Mouse (Mus musculus) lung, adult 2 months (tissue): Measurements from ENCODE around the gene Mettl21e. TPM values are rescaled to one million over a fixed set of nuclear protein-coding genes. Genes with fewer than 3 reads are reported as not detected.
A peak's percentile ranks its signal among the peaks of the same experiment; 100 is the strongest.
"Not testable (repeated sequence)": the region's sequence is repeated elsewhere in the genome, so short reads cannot be mapped to it uniquely, and the experiment has no call there.

ENCODE experiments used
- DNase-seq: peaks from one replicate; pipeline ENCODE4 v3.0.0; 2022
- H3K4me1 ChIP-seq: fragments of 200-500 bp; 2 replicates; pipeline ENCODE4 v1.6.1; 2011; ENCODE audit warnings: low read length; ENCODE audit not compliant: control insufficient read depth, insufficient read depth
- H3K4me3 ChIP-seq: fragments of 200-500 bp; replicated peaks from 2 replicates; pipeline ENCODE3; 2011; ENCODE audit warnings: low read depth, mild to moderate bottlenecking, control low read depth, low read length; ENCODE audit errors: extremely low read depth
- CTCF ChIP-seq: fragments of 200-500 bp; IDR thresholded peaks from 2 replicates; pipeline ENCODE4 v1.5.1; 2011; ENCODE audit warnings: mild to moderate bottlenecking, low read length, control low read depth; ENCODE audit not compliant: insufficient read depth
- POLR2A ChIP-seq: fragments of 200-500 bp; IDR thresholded peaks from 2 replicates; pipeline ENCODE4 v1.6.1; 2011; ENCODE audit warnings: low read depth, mild to moderate bottlenecking, control low read depth, low read length, borderline replicate concordance; ENCODE audit errors: extremely low read depth
- WGBS: fragments of 180-500 bp; shearing (Covaris S2); methylation state at CpG from one replicate; pipeline ENCODE4 v1.1.7; 2018; 5-methylcytosine and 5-hydroxymethylcytosine counted together
- polyA plus RNA-seq: library from polyadenylated mRNA; depleted of rRNA; stranded (reverse); fragments of >200 nt; gene quantifications from 2 replicates; pipeline ENCODE4 v1.2.3, GENCODE M21; 2012; rRNA removed

The Mettl21e gene
- polyA plus RNA-seq, result 0.34 TPM in 2 replicates

- 53% methylated on average over 1 of the region's 1 CpGs for WGBS
- DNase-seq, result peak; percentile 16
- TF ChIP-seq POLR2A, result no peak
- TF ChIP-seq CTCF, result no peak
- Histone ChIP-seq H3K4me1 (no peaks in the 10 kb centered on the region), H3K4me3 (peak within 1 kb of the TSS; percentile 29)
Observed at GRCm38 (mm10) chr1:44218876-44219275, at the start of gene Mettl21e. Mettl21e (minus strand) TSS chr1:44218961.

- DNase-seq, H3K4me1 ChIP-seq, H3K4me3 ChIP-seq: not testable (repeated sequence)
- WGBS, result 73% methylated on average over 2 of the region's 2 CpGs
Observed at GRCm38 (mm10) chr1:44240440-44240839, 21.7 kb upstream of the Mettl21e start.

- 87% methylated on average over 3 of the region's 3 CpGs for WGBS
- Histone ChIP-seq H3K4me1 (no peaks in the 10 kb centered on the region), H3K4me3 (no peak overlapping the region)
- DNase-seq, result no peak
- TF ChIP-seq CTCF (no peak), POLR2A (no peak)
Observed at GRCm38 (mm10) chr1:44239969-44240368, 21.2 kb upstream of the Mettl21e start.

- no peaks in the 10 kb centered on the region for H3K4me1 ChIP-seq
- WGBS, result 87% methylated on average over 2 of the region's 2 CpGs
- TF ChIP-seq CTCF (no peak), POLR2A (no peak)
- no peak for DNase-seq
- no peak overlapping the region for H3K4me3 ChIP-seq
Observed at GRCm38 (mm10) chr1:44237305-44237704, 18.5 kb upstream of the Mettl21e start.

GRCm38 (mm10) chr1:44235311-44235710 is 16.6 kb upstream of the Mettl21e start:
- no peak for TF ChIP-seq CTCF
- no peak for TF ChIP-seq POLR2A
- WGBS, result 62% methylated on average over 2 of the region's 2 CpGs
- Histone ChIP-seq H3K4me3 (no peak overlapping the region), H3K4me1 (no peaks in the 10 kb centered on the region)
- no peak for DNase-seq

GRCm38 (mm10) chr1:44234531-44234930 is 15.8 kb upstream of the Mettl21e start:
- not testable (repeated sequence) for H3K4me1 ChIP-seq, DNase-seq, H3K4me3 ChIP-seq
- WGBS, result 96% methylated on average over 2 of the region's 2 CpGs

- Histone ChIP-seq H3K4me1 (no peaks in the 10 kb centered on the region), H3K4me3 (no peak overlapping the region)
- 39% methylated on average over 2 of the region's 2 CpGs for WGBS
- no peak for DNase-seq
- TF ChIP-seq POLR2A (no peak), CTCF (no peak)
Observed at GRCm38 (mm10) chr1:44229044-44229443, 10.3 kb upstream of the Mettl21e start.

- no peak for TF ChIP-seq CTCF
- TF ChIP-seq POLR2A, result no peak
- no peak for DNase-seq
- WGBS, result 57% methylated on average over 2 of the region's 2 CpGs
- Histone ChIP-seq H3K4me1 (no peaks in the 10 kb centered on the region), H3K4me3 (no peak overlapping the region)
Observed at GRCm38 (mm10) chr1:44217118-44217517, 1.6 kb downstream of the Mettl21e start.

GRCm38 (mm10) chr1:44216352-44217116 is 2.2 kb downstream of the Mettl21e start:
- 58% methylated on average over 2 of the region's 2 CpGs for WGBS
- DNase-seq, result no peak
- no peak for TF ChIP-seq CTCF
- no peak for TF ChIP-seq POLR2A
- Histone ChIP-seq H3K4me3 (no peak overlapping the region), H3K4me1 (no peaks in the 10 kb centered on the region)

- no peaks in the 10 kb centered on the region for H3K4me1 ChIP-seq
- WGBS, result 49% methylated on average over 2 of the region's 2 CpGs
- TF ChIP-seq POLR2A, result no peak
- no peak for TF ChIP-seq CTCF
- H3K4me3 ChIP-seq, result no peak overlapping the region
- DNase-seq, result no peak
Observed at GRCm38 (mm10) chr1:44214443-44214842, 4.3 kb downstream of the Mettl21e start.
